Mouse (Mus musculus) midbrain, embryonic 16.5 days (tissue): ENCODE data around the gene Kif26b. TPM values are rescaled to one million over a fixed set of nuclear protein-coding genes. Genes with fewer than 3 reads are reported as not detected.
A peak's percentile ranks its signal among the peaks of the same experiment; 100 is the strongest.

Source experiments
- ATAC-seq: fragments of 200-750 bp; cut with Nextera tagmentation; 2 replicates; pipeline ENCODE4 v1.8.0; 2017; ENCODE audit warnings: moderate TSS enrichment
- H3K27ac ChIP-seq: fragments of 300-500 bp; sonication (generic); 2 replicates; pipeline ENCODE4 v1.5.1; 2014; ENCODE audit warnings: mild to moderate bottlenecking, low read length, mixed read lengths
- H3K27me3 ChIP-seq: fragments of 300-500 bp; sonication (generic); 2 replicates; pipeline ENCODE4 v1.6.1; 2014; ENCODE audit warnings: low read depth, low read length, mixed read lengths; ENCODE audit not compliant: control insufficient read depth, insufficient read depth
- H3K36me3 ChIP-seq: fragments of 300-500 bp; sonication (generic); 2 replicates; pipeline ENCODE4 v1.6.1; 2014; ENCODE audit warnings: mild to moderate bottlenecking, low read length, moderate library complexity, mixed read lengths; ENCODE audit not compliant: control insufficient read depth, insufficient read depth
- H3K4me1 ChIP-seq: fragments of 300-500 bp; sonication (generic); 2 replicates; pipeline ENCODE4 v1.6.1; 2014; ENCODE audit warnings: mild to moderate bottlenecking, low read length, mixed read lengths; ENCODE audit not compliant: control insufficient read depth, insufficient read depth
- H3K4me2 ChIP-seq: fragments of 300-500 bp; sonication (generic); 2 replicates; pipeline ENCODE4 v1.6.1; 2014; ENCODE audit warnings: mild to moderate bottlenecking, low read length, mixed read lengths
- H3K4me3 ChIP-seq: fragments of 300-500 bp; sonication (generic); 2 replicates; pipeline ENCODE4 v1.5.1; 2014; ENCODE audit warnings: low read depth, mild to moderate bottlenecking, low read length, moderate library complexity, mixed read lengths
- H3K9ac ChIP-seq: fragments of 300-500 bp; sonication (generic); 2 replicates; pipeline ENCODE4 v1.6.1; 2014; ENCODE audit warnings: low read depth, low read length, mixed read lengths
- H3K9me3 ChIP-seq: fragments of 300-500 bp; sonication (generic); replicated peaks from 2 replicates; pipeline ENCODE4 v1.6.1; 2014; ENCODE audit warnings: mild to moderate bottlenecking, low read length, mixed read lengths; ENCODE audit not compliant: control insufficient read depth, poor library complexity, severe bottlenecking
- WGBS: fragments of 180-500 bp; shearing (Covaris S2); extraction: QIAGEN DNeasy Blood & Tissue Kit; methylation state at CpG from one replicate; pipeline ENCODE4 v1.1.7; 2014; 5-methylcytosine and 5-hydroxymethylcytosine counted together
- polyA plus RNA-seq: library from polyadenylated mRNA; unstranded; fragments of >200 nt; fragmentation: Nextera tagmentation; extraction: Ambion mirVana; gene quantifications from 2 replicates; pipeline ENCODE4 v1.2.1, GENCODE M21; 2015

The Kif26b gene
- polyA plus RNA-seq, 1 experiment from 2014 or later = 8.1 TPM

GRCm38 (mm10) chr1:178496841-178497240 is 32.1 kb upstream of the Kif26b start:
- Histone ChIP-seq H3K36me3 (no peaks in the 10 kb centered on the region), H3K4me3 (no peak overlapping the region), H3K9me3 (no peaks in the 10 kb centered on the region), H3K27ac (no peak overlapping the region), H3K9ac (no peak overlapping the region), H3K4me2 (no peak overlapping the region), H3K4me1 (no peaks in the 10 kb centered on the region), H3K27me3 (no peaks in the 10 kb centered on the region)
- WGBS = 59% methylated on average over 1 of the region's 1 CpGs
- no peak for ATAC-seq

DNA sequence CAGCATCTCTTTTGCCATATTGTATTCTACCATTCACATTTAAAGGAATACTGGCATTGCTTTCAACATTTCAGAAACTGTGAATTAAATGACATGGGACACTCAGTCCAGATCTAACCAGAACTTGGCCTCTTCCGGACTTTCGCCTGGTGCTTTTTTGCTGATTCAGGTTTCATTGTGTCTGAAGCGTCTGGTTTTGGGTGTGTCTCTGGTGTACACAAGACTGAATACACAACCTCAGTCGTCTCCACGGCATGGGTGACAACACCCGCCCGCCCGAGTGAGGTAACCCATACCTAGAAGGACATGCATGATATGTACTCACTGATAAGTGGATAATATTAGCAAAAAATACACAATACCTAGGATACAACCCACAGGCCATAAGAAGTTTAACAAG is 22.0 kb upstream of the Kif26b start:
- H3K27me3 ChIP-seq = no peaks in the 10 kb centered on the region
- no peak overlapping the region for H3K27ac ChIP-seq
- H3K4me1 ChIP-seq = no peaks in the 10 kb centered on the region
- H3K4me2 ChIP-seq = no peak overlapping the region
- WGBS = 93% methylated on average over 8 of the region's 8 CpGs
- H3K9ac ChIP-seq = no peak overlapping the region
- H3K9me3 ChIP-seq = no peaks in the 10 kb centered on the region
- H3K4me3 ChIP-seq = no peak overlapping the region
- no peak for ATAC-seq
- H3K36me3 ChIP-seq = no peaks in the 10 kb centered on the region

- Histone ChIP-seq H3K4me3 (no peak overlapping the region), H3K4me2 (no peak overlapping the region), H3K27me3 (no peaks in the 10 kb centered on the region), H3K27ac (no peak overlapping the region), H3K36me3 (no peaks in the 10 kb centered on the region), H3K9ac (no peak overlapping the region), H3K4me1 (peaks cover 6% of the 10 kb centered on the region; the same call in 1 of the 2 replicates), H3K9me3 (no peaks in the 10 kb centered on the region)
- peak; percentile 62 for ATAC-seq
- 29% methylated on average over 7 of the region's 7 CpGs for WGBS
Measured at GRCm38 (mm10) chr1:178512323-178513031, 16.4 kb upstream of the Kif26b start.

DNA sequence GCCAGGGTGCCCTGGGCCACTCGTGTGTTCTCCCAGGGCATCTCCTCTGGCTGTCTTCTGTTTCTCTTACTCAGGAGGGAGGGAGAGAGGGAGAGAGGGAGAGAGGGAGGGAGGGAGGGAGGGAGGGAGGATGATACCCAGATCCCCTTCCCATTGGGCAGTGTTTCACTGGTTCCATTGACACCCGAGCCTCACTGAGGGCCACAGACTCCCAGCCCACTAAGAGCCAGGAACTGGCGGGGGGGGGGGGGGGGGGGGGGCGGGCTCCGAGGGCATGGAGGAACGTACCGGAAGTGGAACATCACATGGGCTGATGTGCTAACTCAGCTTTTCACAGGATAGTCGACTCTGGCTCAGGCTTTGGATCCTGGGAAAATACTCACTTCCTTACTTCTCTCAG is 15.0 kb upstream of the Kif26b start:
- Histone ChIP-seq H3K27ac (no peak overlapping the region), H3K4me1 (peaks cover 6% of the 10 kb centered on the region; the same call in 1 of the 2 replicates), H3K36me3 (no peaks in the 10 kb centered on the region), H3K4me2 (no peak overlapping the region), H3K9me3 (no peaks in the 10 kb centered on the region), H3K4me3 (no peak overlapping the region), H3K27me3 (no peaks in the 10 kb centered on the region), H3K9ac (no peak overlapping the region)
- no peak for ATAC-seq
- WGBS = 43% methylated on average over 6 of the region's 8 CpGs

DNA sequence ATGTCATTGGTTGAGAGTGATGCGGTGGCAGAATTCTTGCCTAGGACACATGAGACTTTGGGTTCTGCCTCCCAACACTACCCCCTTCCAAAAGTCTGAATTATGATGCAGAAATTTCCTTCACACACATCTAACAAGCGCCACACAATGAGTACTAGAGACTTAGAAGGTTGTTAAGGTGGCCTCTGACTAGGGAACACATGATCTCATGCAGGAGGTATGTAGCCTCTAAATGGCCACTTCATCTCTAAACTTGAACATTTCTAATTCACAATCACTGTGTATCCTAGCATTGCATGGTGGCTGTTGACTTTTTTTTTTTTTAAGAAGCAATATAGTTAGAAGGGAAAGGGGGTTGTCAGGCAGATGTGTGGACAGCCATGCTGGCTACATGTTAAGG is 13.1 kb upstream of the Kif26b start:
- Histone ChIP-seq H3K27me3 (no peaks in the 10 kb centered on the region; the same call in 1 of the 2 replicates), H3K4me3 (no peak overlapping the region), H3K36me3 (no peaks in the 10 kb centered on the region), H3K9ac (no peak overlapping the region), H3K9me3 (no peaks in the 10 kb centered on the region), H3K4me2 (no peak overlapping the region), H3K4me1 (peaks cover 6% of the 10 kb centered on the region; the same call in 1 of the 2 replicates), H3K27ac (no peak overlapping the region)
- no peak for ATAC-seq
- 88% methylated on average over 2 of the region's 2 CpGs for WGBS

- no peak overlapping the region for H3K4me2 ChIP-seq
- H3K27me3 ChIP-seq = no peaks in the 10 kb centered on the region; the same call in 1 of the 2 replicates
- no peaks in the 10 kb centered on the region for H3K36me3 ChIP-seq
- no peak overlapping the region for H3K4me3 ChIP-seq
- H3K4me1 ChIP-seq = no peaks in the 10 kb centered on the region; the same call in 1 of the 2 replicates
- 45% methylated on average over 5 of the region's 5 CpGs for WGBS
- H3K27ac ChIP-seq = no peak overlapping the region
- ATAC-seq = peak; percentile 50; the same call in 1 of the 2 replicates
- H3K9me3 ChIP-seq = no peaks in the 10 kb centered on the region
- H3K9ac ChIP-seq = no peak overlapping the region
Measured at GRCm38 (mm10) chr1:178522389-178522788, 6.5 kb upstream of the Kif26b start.

GRCm38 (mm10) chr1:178523152-178523551 is 5.8 kb upstream of the Kif26b start:
- Histone ChIP-seq H3K9ac (no peak overlapping the region), H3K36me3 (no peaks in the 10 kb centered on the region), H3K4me1 (no peaks in the 10 kb centered on the region; the same call in 1 of the 2 replicates), H3K9me3 (no peaks in the 10 kb centered on the region), H3K4me3 (no peak overlapping the region), H3K27me3 (no peaks in the 10 kb centered on the region; the same call in 1 of the 2 replicates), H3K4me2 (no peak overlapping the region), H3K27ac (no peak overlapping the region)
- ATAC-seq = no peak
- 56% methylated on average over 5 of the region's 5 CpGs for WGBS

GRCm38 (mm10) chr1:178527185-178527546 is 1.8 kb upstream of the Kif26b start:
- Histone ChIP-seq H3K9me3 (no peaks in the 10 kb centered on the region), H3K4me2 (peak overlapping the region; percentile 99), H3K4me1 (peaks cover 7% of the 10 kb centered on the region; the same call in 1 of the 2 replicates), H3K27me3 (no peaks in the 10 kb centered on the region), H3K4me3 (peak overlapping the region; percentile 70), H3K36me3 (no peaks in the 10 kb centered on the region), H3K9ac (peak overlapping the region; percentile 86), H3K27ac (peak overlapping the region; percentile 90)
- peak; percentile 41 for ATAC-seq
- WGBS = 0% methylated on average over 21 of the region's 21 CpGs

- Histone ChIP-seq H3K27ac (peak overlapping the region; percentile 90), H3K9me3 (no peaks in the 10 kb centered on the region), H3K36me3 (no peaks in the 10 kb centered on the region), H3K4me3 (peak overlapping the region; percentile 70), H3K4me1 (peaks cover 7% of the 10 kb centered on the region; the same call in 1 of the 2 replicates), H3K27me3 (no peaks in the 10 kb centered on the region), H3K4me2 (peak overlapping the region; percentile 99), H3K9ac (peak overlapping the region; percentile 86)
- peak; percentile 37 for ATAC-seq
- WGBS = 0% methylated on average over 59 of the region's 59 CpGs
Measured at GRCm38 (mm10) chr1:178527547-178528361, 1.2 kb upstream of the Kif26b start.
